8 mouse cellular contexts compared by ENCODE assay signal in the genomic region with DNA sequence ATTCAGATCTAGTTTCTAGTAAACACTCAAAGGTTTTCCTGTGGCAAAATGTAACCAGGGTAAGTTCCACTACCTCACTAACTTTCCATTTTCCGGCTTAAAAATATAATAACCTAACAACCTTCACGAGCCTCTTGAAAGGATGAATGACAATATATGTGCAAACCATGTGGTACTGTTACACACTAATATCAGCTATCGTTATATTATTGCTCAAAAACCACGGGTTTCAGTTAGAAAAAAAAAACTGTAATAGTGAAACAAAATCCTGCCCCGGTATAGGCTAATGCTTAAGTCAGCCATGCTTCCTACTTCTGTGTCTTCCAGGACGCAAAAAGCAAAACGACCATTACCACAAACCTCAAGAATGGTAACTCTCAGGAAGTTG. TPM values are rescaled to one million over a fixed set of nuclear protein-coding genes. Genes with fewer than 3 reads are reported as not detected.
DNase-seq lines count a peak whose midpoint lies in the region; ATAC-seq and TF ChIP-seq lines count a peak whose summit lies in the region.

No protein-coding gene starts in this region.

- no peak for DNase-seq in spleen, adult 2 months (ENCODE audit: low read depth in 1 of 2, low spot score in 2 of 2)
- DNase-seq in spleen, adult 12 weeks (ENCODE audit: low spot score): no peak
- DNase-seq in forebrain, embryonic 11.5 days (ENCODE audit: low spot score): no peak
- no peak for DNase-seq in liver, embryonic 11.5 days (ENCODE audit: low spot score)
- no peak for DNase-seq in testis, postnatal 14 days (ENCODE audit: low spot score)
- DNase-seq in thymus, postnatal 14 days: no peak
- DNase-seq in urinary bladder, postnatal 4 days (ENCODE audit: low spot score in 2 of 2): no peak

- no peaks in the 10 kb centered on the region for H3K36me3 ChIP-seq in spleen, adult 2 months (ENCODE audit: control insufficient read depth, insufficient read depth, low read length)
- no peaks in the 10 kb centered on the region for H3K36me3 ChIP-seq in forebrain, embryonic 11.5 days (ENCODE audit: control insufficient read depth, insufficient read depth, low read length)
- no peaks in the 10 kb centered on the region for H3K36me3 ChIP-seq in liver, embryonic 11.5 days (ENCODE audit: control insufficient read depth, insufficient read depth, low read length)
- H3K36me3 ChIP-seq in stomach, embryonic 15.5 days: no peaks in the 10 kb centered on the region

- H3K4me1 ChIP-seq in spleen, adult 2 months (ENCODE audit: control insufficient read depth, insufficient read depth, insufficient read length): no peaks in the 10 kb centered on the region; the same call in 1 of the 2 replicates
- peaks cover 4% of the 10 kb centered on the region; the same call in 1 of the 2 replicates for H3K4me1 ChIP-seq in forebrain, embryonic 11.5 days (replicated peaks; ENCODE audit: control insufficient read depth, insufficient read depth, low read length)
- H3K4me1 ChIP-seq in liver, embryonic 11.5 days (replicated peaks; ENCODE audit: control insufficient read depth, insufficient read depth, low read length): peaks cover 8% of the 10 kb centered on the region
- H3K4me1 ChIP-seq in stomach, embryonic 15.5 days: 0 out of 2 replicates have a peak, but pooled peaks cover 5% of the 10 kb centered on the region

- WGBS in spleen, adult 2 months: 2% methylated on average over 7 of the region's 7 CpGs
- WGBS in forebrain, embryonic 11.5 days: 17% methylated on average over 7 of the region's 7 CpGs
- 9% methylated on average over 7 of the region's 7 CpGs for WGBS in liver, embryonic 11.5 days
- 8% methylated on average over 7 of the region's 7 CpGs for WGBS in stomach, embryonic 15.5 days

- H3K27ac ChIP-seq in spleen, adult 2 months (ENCODE audit: insufficient read depth, low read length): peak overlapping the region; percentile 96
- H3K27ac ChIP-seq in forebrain, embryonic 11.5 days (ENCODE audit: low read depth, low read length): no peak overlapping the region
- H3K27ac ChIP-seq in liver, embryonic 11.5 days (ENCODE audit: low read depth, low read length): peak overlapping the region; percentile 84
- H3K27ac ChIP-seq in stomach, embryonic 15.5 days: peak overlapping the region; percentile 83

- TF ChIP-seq POLR2A in spleen, adult 2 months (IDR thresholded peaks at IDR 0.05; ENCODE audit: low read depth, low read length): no peak

- peak overlapping the region; percentile 89 for H3K4me3 ChIP-seq in spleen, adult 2 months (ENCODE audit: extremely low read depth, insufficient read depth, insufficient read length)
- peak overlapping the region; percentile 80 for H3K4me3 ChIP-seq in forebrain, embryonic 11.5 days (ENCODE audit: low read depth, low read length)
- peak overlapping the region; percentile 90 for H3K4me3 ChIP-seq in liver, embryonic 11.5 days (ENCODE audit: low read depth, low read length)
- H3K4me3 ChIP-seq in stomach, embryonic 15.5 days (replicated peaks): peak overlapping the region; percentile 75

- no peaks in the 10 kb centered on the region for H3K27me3 ChIP-seq in spleen, adult 2 months (ENCODE audit: control insufficient read depth, insufficient read depth, low read length)
- H3K27me3 ChIP-seq in forebrain, embryonic 11.5 days (ENCODE audit: control insufficient read depth, insufficient read depth, low read length): no peaks in the 10 kb centered on the region
- H3K27me3 ChIP-seq in liver, embryonic 11.5 days (replicated peaks; ENCODE audit: control insufficient read depth, insufficient read depth, low read length): no peaks in the 10 kb centered on the region
- no peaks in the 10 kb centered on the region for H3K27me3 ChIP-seq in stomach, embryonic 15.5 days (replicated peaks)

- H3K9me3 ChIP-seq in forebrain, embryonic 11.5 days (ENCODE audit: control insufficient read depth, low read length): no peaks in the 10 kb centered on the region
- H3K9me3 ChIP-seq in liver, embryonic 11.5 days (ENCODE audit: control insufficient read depth, low read length): no peaks in the 10 kb centered on the region
- H3K9me3 ChIP-seq in stomach, embryonic 15.5 days: no peaks in the 10 kb centered on the region

- peak overlapping the region; percentile 77 for H3K9ac ChIP-seq in forebrain, embryonic 11.5 days (ENCODE audit: low read length)
- peak overlapping the region; percentile 88 for H3K9ac ChIP-seq in liver, embryonic 11.5 days (ENCODE audit: low read depth, low read length)
- H3K9ac ChIP-seq in stomach, embryonic 15.5 days: peak overlapping the region; percentile 84

- H3K4me2 ChIP-seq in forebrain, embryonic 11.5 days (ENCODE audit: low read depth, low read length, severe bottlenecking): peak overlapping the region; percentile 64
- H3K4me2 ChIP-seq in liver, embryonic 11.5 days: peak overlapping the region; percentile 81
- peak overlapping the region; percentile 63 for H3K4me2 ChIP-seq in stomach, embryonic 15.5 days

- no peak for TF ChIP-seq CTCF in spleen, adult 2 months (IDR thresholded peaks at IDR 0.05; ENCODE audit: extremely low read depth, insufficient read depth, insufficient read length, insufficient replicate concordance)

- no peak for ATAC-seq in forebrain, embryonic 11.5 days (replicated peaks; ENCODE audit: low FRiP score)
- no peak for ATAC-seq in liver, embryonic 11.5 days (replicated peaks; ENCODE audit: low FRiP score)
- ATAC-seq in stomach, embryonic 15.5 days (ENCODE audit: insufficient read depth, low FRiP score, low read depth): no peak

RNA-seq across cellular contexts. Expression of a gene that starts 1.1 kb away (rescaled TPM):
- polyA plus RNA-seq in spleen, adult 2 months (2012; rRNA removed): 1.1 and 1.3 TPM in 2 replicates
- polyA plus RNA-seq in forebrain, embryonic 11.5 days (2014; fragmentation: Nextera tagmentation; extraction: Ambion mirVana): 18.3 and 19.9 TPM in 2 replicates
- 19.6 and 21.7 TPM in 2 replicates for polyA plus RNA-seq in liver, embryonic 11.5 days (2014; fragmentation: Nextera tagmentation; extraction: Ambion mirVana)
- 18.4 and 18.8 TPM in 2 replicates for polyA plus RNA-seq in stomach, embryonic 15.5 days (2015; fragmentation: Nextera tagmentation; extraction: Ambion mirVana)

RNA-seq across cellular contexts. Expression of a gene that starts 1.3 kb away (rescaled TPM):
- 3.0 and 3.8 TPM in 2 replicates for polyA plus RNA-seq in spleen, adult 2 months (2012; rRNA removed)
- polyA plus RNA-seq in forebrain, embryonic 11.5 days (2014; fragmentation: Nextera tagmentation; extraction: Ambion mirVana): 49.8 and 57.2 TPM in 2 replicates
- polyA plus RNA-seq in liver, embryonic 11.5 days (2014; fragmentation: Nextera tagmentation; extraction: Ambion mirVana): 36.5 and 39.5 TPM in 2 replicates
- polyA plus RNA-seq in stomach, embryonic 15.5 days (2015; fragmentation: Nextera tagmentation; extraction: Ambion mirVana): 28.1 and 33.3 TPM in 2 replicates
